Mouse (Mus musculus) heart, postnatal 0 days (tissue): Measurements from ENCODE around the gene Barx2. TPM values are rescaled to one million over a fixed set of nuclear protein-coding genes. Genes with fewer than 3 reads are reported as not detected.

Experiments used
- ATAC-seq: fragments of 200-750 bp; cut with Nextera tagmentation; 2 replicates; pipeline ENCODE4 v1.8.0; 2017; ENCODE audit warnings: low read depth, moderate number of reproducible peaks, moderate library complexity; ENCODE audit not compliant: insufficient read depth
- DNase-seq: peaks from one replicate; pipeline ENCODE4 v3.0.0-alpha.2; 2016; ENCODE audit warnings: low spot score
- H3K27ac ChIP-seq: fragments of 300-500 bp; sonication (generic); 2 replicates; pipeline ENCODE4 v1.5.1; 2014; ENCODE audit warnings: low read depth, mild to moderate bottlenecking
- H3K27me3 ChIP-seq: fragments of 300-500 bp; sonication (generic); 2 replicates; pipeline ENCODE4 v1.6.1; 2014; ENCODE audit warnings: low read length, mixed read lengths; ENCODE audit not compliant: control insufficient read depth, insufficient read depth
- H3K36me3 ChIP-seq: fragments of 300-500 bp; sonication (generic); replicated peaks from 2 replicates; pipeline ENCODE4 v1.6.1; 2014; ENCODE audit warnings: low read length, mixed read lengths; ENCODE audit not compliant: control insufficient read depth, insufficient read depth
- H3K4me1 ChIP-seq: fragments of 300-500 bp; sonication (generic); 2 replicates; pipeline ENCODE4 v1.6.1; 2014; ENCODE audit warnings: antibody characterized with exemption; ENCODE audit not compliant: control insufficient read depth, insufficient read depth
- H3K4me2 ChIP-seq: fragments of 300-500 bp; sonication (generic); 2 replicates; pipeline ENCODE4 v1.6.1; 2014; ENCODE audit warnings: low read depth, mild to moderate bottlenecking, low read length, moderate library complexity
- H3K4me3 ChIP-seq: fragments of 300-500 bp; sonication (generic); 2 replicates; pipeline ENCODE4 v1.5.1; 2014; ENCODE audit warnings: low read depth, low read length
- H3K9ac ChIP-seq: fragments of 300-500 bp; sonication (generic); replicated peaks from 2 replicates; pipeline ENCODE4 v1.6.1; 2014; ENCODE audit warnings: low read depth, low read length, mixed read lengths
- H3K9me3 ChIP-seq: fragments of 300-500 bp; sonication (generic); replicated peaks from 2 replicates; pipeline ENCODE4 v1.6.1; 2016; ENCODE audit warnings: low read length; ENCODE audit not compliant: control insufficient read depth
- CTCF ChIP-seq: IDR thresholded peaks from 2 replicates; pipeline ENCODE4 v1.5.1; 2016; ENCODE audit warnings: antibody characterized with exemption, control low read depth, low read depth
- EP300 ChIP-seq: IDR thresholded peaks from 2 replicates; pipeline ENCODE4 v1.6.1; 2016; ENCODE audit warnings: antibody characterized with exemption, low read depth
- WGBS: fragments of 180-500 bp; shearing (Covaris S2); extraction: QIAGEN DNeasy Blood & Tissue Kit; methylation state at CpG from one replicate; pipeline ENCODE4 v1.1.7; 2014; 5-methylcytosine and 5-hydroxymethylcytosine counted together
- polyA plus RNA-seq: library from polyadenylated mRNA; unstranded; fragments of >200 nt; fragmentation: Nextera tagmentation; extraction: Ambion mirVana; gene quantifications from 2 replicates; pipeline ENCODE4 v1.2.1, GENCODE M21; 2015
- total RNA-seq: library from RNA; depleted of rRNA; stranded (reverse); fragments of >200 nt; gene quantifications from 2 replicates; pipeline ENCODE4 v1.2.3, GENCODE M21; 2014; ENCODE audit warnings: low replicate concordance; rRNA removed

The Barx2 gene
- total RNA-seq (0.66 TPM in 1 of 2 replicates, not detected in the other), polyA plus RNA-seq (not detected in 2 replicates)

- no peaks in the 10 kb centered on the region for H3K9me3 ChIP-seq
- no peak for DNase-seq
- peaks cover 9% of the 10 kb centered on the region; the same call in 1 of the 2 replicates for H3K4me1 ChIP-seq
- WGBS = 1% methylated on average over 75 of the region's 81 CpGs
- no peaks in the 10 kb centered on the region for H3K36me3 ChIP-seq
- H3K4me3 ChIP-seq = peak within 1 kb of the TSS; percentile 54
- TF ChIP-seq CTCF = peak; percentile 54
- TF ChIP-seq EP300 = no peak
- peaks cover 85% of the 10 kb centered on the region for H3K27me3 ChIP-seq
- no peak within 1 kb of the TSS for H3K9ac ChIP-seq
- ATAC-seq = peak; percentile 47
- peak within 1 kb of the TSS; percentile 90 for H3K4me2 ChIP-seq
- no peak within 1 kb of the TSS for H3K27ac ChIP-seq
Observed at GRCm38 (mm10) chr9:31912921-31913738, at the start of gene Barx2. Gene Barx2, minus strand, starts transcription at chr9:31913462.

- TF ChIP-seq CTCF = no peak
- no peak for TF ChIP-seq EP300
Observed at GRCm38 (mm10) chr9:31962265-31962664, 49.0 kb upstream of the Barx2 start.

DNA sequence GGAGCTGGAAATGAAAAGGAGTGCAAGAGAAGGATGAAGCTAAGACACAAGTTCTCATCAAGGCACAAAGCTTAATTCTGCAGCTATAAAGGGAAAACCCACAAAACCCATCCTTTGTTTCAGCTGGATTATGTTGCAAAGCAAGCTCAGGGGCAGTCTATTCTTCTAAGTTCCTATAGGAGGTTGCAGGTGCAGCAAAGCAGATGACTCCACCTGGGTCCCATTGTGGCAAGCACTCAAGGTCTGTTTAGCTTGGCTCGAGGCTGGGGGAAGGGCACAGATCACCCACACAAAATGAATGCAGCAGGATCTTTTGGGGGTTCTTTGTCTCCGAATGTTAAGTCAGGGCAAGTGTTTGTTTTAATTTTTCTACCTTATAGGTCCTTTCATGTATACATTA lies 47.2 kb upstream of the Barx2 start:
- Histone ChIP-seq H3K4me3 (no peak overlapping the region), H3K9me3 (no peaks in the 10 kb centered on the region), H3K4me2 (no peak overlapping the region), H3K27ac (no peak overlapping the region), H3K9ac (no peak overlapping the region), H3K4me1 (no peaks in the 10 kb centered on the region), H3K36me3 (no peaks in the 10 kb centered on the region), H3K27me3 (no peaks in the 10 kb centered on the region)
- TF ChIP-seq CTCF (no peak), EP300 (no peak)
- no peak for DNase-seq
- WGBS = 72% methylated on average over 2 of the region's 2 CpGs
- ATAC-seq = no peak

More at GRCm38 (mm10) chr9:31962265-31962664, 49.0 kb upstream of the Barx2 start:
- Histone ChIP-seq H3K27me3 (no peaks in the 10 kb centered on the region), H3K4me2 (no peak overlapping the region), H3K9ac (no peak overlapping the region), H3K9me3 (0 out of 2 replicates have a peak, but pooled peaks cover 7% of the 10 kb centered on the region), H3K36me3 (no peaks in the 10 kb centered on the region), H3K27ac (no peak overlapping the region), H3K4me3 (no peak overlapping the region), H3K4me1 (no peaks in the 10 kb centered on the region)
- 15% methylated on average over 1 of the region's 1 CpGs for whole genome bisulfite sequencing
- ATAC-seq (no peak), DNase-seq (no peak)

DNA sequence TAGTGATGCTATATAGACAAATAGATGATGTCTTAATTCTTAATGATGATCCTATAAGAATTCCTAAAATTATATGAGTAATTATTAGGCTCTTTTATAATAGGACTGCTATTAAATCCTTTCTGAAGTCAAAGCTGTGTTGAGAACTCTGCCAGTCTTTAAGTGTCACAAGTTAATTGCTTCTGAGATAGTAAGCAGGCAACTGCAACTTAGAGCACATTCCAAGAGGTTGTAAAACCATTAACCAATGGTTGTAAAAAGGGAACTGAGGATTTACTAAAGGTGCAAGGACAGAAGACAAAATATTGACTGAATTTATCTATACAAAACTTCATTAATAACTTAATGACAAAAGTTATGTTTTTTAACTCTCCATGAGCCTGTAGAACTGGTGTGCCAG lies 44.9 kb upstream of the Barx2 start:
- Histone ChIP-seq H3K4me2 (no peak overlapping the region), H3K27me3 (no peaks in the 10 kb centered on the region), H3K9ac (no peak overlapping the region), H3K27ac (no peak overlapping the region), H3K4me1 (no peaks in the 10 kb centered on the region), H3K36me3 (no peaks in the 10 kb centered on the region), H3K9me3 (no peaks in the 10 kb centered on the region), H3K4me3 (no peak overlapping the region)
- no peak for ATAC-seq
- TF ChIP-seq CTCF = no peak
- TF ChIP-seq EP300 = no peak
- DNase-seq = no peak

DNA sequence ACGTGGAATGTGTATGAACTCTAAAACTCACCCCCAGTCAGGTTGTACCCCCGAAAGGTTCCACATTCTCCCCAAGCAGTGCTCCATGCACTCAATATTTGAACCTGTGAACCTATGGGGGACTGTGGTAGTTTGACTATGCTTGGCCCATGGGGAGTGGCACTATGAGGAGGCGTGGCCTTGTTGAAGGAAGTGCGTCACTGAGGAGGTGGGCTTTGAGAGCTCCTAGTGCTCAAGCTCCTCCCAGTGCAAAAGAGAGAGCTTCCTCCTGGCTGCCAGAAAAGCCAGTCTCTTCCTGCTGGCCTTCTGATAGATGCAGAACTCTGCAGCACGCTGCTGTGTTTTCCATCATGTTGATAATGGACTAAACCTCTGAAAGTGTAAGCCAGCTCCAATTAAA lies 37.2 kb upstream of the Barx2 start:
- no peak for DNase-seq
- Histone ChIP-seq H3K36me3 (no peaks in the 10 kb centered on the region), H3K4me2 (no peak overlapping the region), H3K9me3 (no peaks in the 10 kb centered on the region), H3K27me3 (no peaks in the 10 kb centered on the region), H3K27ac (no peak overlapping the region), H3K9ac (no peak overlapping the region), H3K4me1 (no peaks in the 10 kb centered on the region), H3K4me3 (no peak overlapping the region)
- no peak for ATAC-seq
- 73% methylated on average over 5 of the region's 5 CpGs for WGBS
- TF ChIP-seq CTCF (no peak), EP300 (no peak)
